Mouse (Mus musculus) left cerebral cortex, adult 8-10 months (tissue): ENCODE results near the gene Cftr. TPM values are rescaled to one million over a fixed set of nuclear protein-coding genes. Genes with fewer than 3 reads are reported as not detected.

Source experiments
- DNase-seq, 2 experiments: peaks; one replicate each; pipeline ENCODE4 v3.0.0; 2022; ENCODE audit warnings: low spot score in 2 of 2
- total RNA-seq, 4 experiments: library from RNA; stranded (reverse); gene quantifications; 2 replicates each; pipeline ENCODE4 v1.2.4; 2022

Gene Cftr
- under 1 TPM; 0.56 to 0.96 (median 0.65) TPM for total RNA-seq

DNA sequence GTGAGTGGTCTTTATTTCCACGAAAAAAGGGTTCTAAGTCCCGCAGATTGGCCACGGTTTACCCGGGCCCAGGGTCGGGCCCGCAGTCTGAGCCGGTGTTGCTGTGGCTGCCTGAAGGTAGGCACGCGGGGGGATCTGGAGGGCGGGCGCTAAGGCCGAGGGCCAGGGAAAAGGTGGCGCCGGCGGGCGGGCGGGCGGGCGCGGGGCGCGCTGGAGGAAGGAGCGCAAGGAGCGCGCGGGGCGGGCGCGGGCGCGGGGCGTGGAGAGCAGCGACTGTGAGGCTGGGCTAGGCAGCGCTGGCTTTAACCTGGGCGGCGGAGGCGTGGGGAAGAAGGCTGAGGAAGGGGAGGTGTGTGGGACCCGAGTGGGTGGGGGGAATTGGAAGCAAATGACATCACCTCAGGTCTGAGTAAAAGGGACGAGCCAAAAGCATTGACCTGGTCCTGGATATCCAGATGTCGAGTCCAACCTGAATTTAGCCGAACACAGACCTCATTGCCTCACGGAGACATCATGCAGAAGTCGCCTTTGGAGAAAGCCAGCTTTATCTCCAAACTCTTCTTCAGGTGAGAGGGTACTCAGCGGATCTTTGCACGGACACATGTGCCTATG lies at the start of gene Cftr:
TSS of gene Cftr (plus strand) at position 377 of the 612 bp plus-strand sequence.
- no peak for DNase-seq

- DNase-seq = no peak
These were observed 43.1 kb upstream of the Cftr start for GRCm38 (mm10) chr6:18127206-18127983.

DNA sequence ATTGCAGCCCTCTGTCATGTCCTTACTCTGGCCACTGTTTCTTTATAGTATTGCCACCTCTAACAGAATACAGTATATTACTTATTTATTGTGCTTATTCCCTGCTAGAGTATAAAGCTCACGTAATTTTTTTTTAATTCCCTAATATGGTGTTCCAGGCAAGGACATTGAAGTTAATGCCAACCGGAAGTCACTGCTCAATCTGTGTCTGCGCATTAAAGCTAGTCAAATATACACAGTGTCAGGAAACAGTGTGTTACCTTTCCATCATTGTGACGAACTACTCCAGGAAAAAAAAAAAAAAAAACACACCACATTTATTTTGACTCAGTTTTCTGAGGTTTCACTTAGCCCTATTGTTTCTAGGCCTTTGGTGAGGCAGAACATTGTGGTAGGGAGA lies 42.4 kb upstream of the Cftr start:
- DNase-seq = no peak

DNA sequence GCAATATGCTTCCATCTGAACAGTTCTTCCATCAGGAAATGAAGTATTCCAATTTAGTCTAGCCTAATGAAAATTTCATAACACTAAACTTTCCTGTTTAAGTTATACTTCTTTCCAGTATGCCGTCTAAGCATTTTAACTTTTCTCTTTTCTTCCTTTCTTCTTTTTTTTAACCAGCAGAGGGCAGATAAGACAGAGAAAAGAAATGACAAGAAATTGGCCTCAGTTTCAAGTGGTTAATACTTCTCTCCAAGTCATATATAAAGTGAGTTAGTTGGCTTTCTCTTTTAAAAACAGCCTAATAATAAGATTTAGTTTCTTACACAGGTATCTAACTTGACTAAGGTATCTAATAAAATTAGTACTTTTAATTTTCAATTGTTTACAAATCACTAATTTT lies 35.2 kb upstream of the Cftr start:
- no peak for DNase-seq

DNA sequence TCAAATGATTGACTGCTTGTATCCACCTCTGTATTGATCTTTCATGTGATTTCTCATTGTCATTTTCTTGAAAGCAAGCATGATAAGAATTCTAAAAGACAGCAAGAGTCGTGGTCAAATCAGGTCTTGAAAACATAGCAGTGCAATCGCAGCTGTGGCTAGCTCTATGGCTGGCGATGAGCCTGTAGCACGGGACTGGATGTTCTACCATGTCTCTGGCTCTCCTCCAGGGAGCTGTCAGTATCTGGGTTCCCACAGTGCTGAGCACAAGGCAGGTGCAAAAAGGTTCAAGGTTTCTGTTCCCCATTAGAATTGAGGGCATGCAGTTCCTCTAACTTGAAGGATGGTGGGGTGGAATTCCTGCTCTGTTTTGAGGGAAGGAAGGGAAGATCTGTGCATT lies 17.5 kb upstream of the Cftr start:
- no peak for DNase-seq

DNA sequence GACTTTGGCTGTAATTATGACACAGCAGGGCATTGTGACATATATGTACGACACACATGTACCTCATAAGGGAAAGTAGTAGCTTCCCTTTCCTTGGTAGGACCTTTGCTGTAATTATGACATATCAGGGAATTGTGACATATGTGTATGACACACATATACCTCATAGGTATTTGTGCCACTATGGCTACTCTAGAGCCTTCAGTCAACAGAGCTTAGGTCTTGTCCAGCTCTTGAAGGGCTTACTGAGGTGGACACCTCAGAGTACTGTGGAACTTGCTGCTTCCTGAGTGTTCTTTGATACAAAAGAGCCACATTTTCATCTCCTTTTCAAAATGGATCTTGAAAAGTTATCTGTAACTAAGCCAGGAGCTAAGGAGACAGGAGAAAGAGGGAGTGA lies 869 bp upstream of the Cftr start:
- no peak for DNase-seq

DNA sequence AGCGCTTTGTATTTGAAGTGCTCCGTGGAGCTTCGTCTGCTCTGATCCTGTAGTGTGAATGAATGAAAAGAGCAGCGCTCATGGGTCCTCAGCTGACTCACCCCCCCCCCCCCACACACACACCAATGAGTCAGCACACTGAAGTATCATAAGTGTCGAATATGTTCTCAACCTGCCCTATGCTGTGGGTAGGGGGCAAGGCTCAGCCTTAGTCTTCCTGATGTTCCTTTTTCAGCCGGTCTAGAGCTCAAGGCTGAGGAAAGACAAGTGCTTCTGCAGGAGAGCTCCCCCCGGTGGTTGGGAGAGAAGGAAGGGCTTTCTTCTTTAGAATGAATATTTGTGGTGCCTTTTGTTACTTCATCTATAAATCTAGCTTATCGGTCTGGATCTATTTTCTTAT lies 1.1 kb downstream of the Cftr start:
- DNase-seq = no peak

GRCm38 (mm10) chr6:18177509-18177908 lies 7.0 kb downstream of the Cftr start:
- no peak for DNase-seq

- no peak for DNase-seq
These were observed 10.2 kb downstream of the Cftr start for GRCm38 (mm10) chr6:18180665-18181064.

DNA sequence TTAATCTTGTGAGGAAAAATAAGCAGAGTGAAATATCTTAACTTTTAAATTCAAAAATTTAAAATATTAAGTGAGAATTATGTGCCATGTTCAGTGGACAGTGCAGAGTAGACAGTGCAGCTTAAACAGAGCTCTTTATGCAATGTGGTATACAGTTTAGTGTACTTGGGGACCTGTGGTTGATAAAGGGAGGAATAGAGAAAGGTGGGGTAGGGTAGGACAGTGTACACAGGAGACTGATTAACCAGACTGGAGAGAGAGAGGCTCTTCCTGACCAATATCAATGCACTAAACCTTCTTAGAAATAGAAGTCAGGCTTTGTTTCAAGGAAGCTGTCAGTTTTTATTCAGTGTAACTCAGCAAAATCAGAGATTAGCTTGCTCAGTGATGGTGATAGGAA lies 12.4 kb downstream of the Cftr start:
- no peak for DNase-seq

GRCm38 (mm10) chr6:18220691-18221090 lies 50.2 kb downstream of the Cftr start:
- no peak for DNase-seq

DNA sequence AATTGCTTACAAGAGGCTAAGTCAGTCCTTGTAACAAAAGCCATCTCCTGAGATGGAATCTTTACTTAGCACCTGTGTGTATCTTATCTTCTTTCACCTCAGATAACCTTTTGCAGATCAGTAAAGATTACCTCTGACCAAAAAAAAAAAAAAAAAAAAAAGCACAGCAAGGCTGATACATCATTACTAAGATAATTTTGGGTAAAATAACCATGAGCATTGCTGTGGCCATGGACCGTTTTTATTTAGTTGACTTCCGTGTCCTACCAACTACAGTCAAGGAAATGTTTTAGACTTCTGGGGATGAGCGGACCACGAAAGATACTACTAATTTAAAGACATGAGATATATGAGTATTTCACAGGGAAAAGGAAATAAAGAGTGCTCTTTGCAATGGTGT lies 52.7 kb downstream of the Cftr start:
- no peak for DNase-seq

DNA sequence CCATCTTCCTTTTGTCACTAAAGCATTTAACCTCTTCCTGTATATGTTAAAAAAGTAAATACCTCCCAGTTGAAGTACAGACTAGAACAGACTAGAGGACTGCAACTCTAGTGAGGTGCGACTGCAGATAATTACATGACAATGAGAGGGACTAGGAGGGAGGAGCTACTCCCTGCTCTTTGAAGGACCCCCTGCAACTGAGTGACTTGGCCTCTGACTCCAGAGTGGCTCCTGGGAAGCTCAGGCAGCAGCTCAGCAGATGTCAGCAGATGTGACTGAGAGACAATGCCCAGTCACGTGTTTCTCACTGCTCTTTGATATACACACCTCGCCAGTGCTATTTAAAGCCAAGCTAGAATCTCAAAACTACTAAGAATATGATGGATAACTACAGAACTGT lies 54.7 kb downstream of the Cftr start:
- DNase-seq = no peak

DNA sequence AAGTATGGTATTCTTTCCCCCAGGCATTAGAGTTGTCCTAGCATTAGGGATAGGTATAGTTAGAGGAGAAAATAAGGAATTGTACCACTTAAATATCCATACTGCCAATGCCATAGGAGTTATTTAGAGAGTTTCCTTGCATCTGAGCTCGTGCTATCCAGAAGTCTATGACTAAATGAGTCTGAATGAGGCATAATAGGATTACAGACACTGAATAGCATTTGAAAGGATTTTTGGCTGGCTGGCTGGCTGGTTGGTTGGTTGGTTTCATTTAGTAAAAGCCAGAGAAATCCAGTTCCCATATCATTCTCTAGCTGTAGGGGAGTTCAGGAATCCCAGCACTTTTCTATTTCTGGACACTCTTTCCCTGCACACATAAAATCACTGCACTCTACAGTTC lies 76.0 kb downstream of the Cftr start:
- no peak for DNase-seq

- DNase-seq = no peak
These were observed 77.5 kb downstream of the Cftr start for GRCm38 (mm10) chr6:18247891-18248463.

DNA sequence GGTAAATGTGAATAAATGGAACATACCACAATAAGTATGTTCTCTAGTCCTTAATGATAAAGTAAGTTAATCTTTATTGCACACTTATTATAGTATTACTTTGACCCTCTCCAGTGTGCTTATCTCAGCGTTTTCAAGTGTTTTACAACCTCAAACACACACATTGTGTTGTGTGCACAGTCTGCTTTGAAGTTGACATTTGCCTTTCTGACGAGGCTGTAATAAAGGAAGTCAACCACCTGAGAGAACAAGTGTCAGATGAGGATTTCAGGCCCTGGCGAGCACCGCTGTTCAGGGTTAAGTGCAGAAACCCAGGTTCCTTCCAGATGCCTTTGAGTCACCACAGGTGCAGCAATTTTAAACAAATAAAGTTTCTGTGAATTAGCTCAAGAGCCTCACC lies 78.0 kb downstream of the Cftr start:
- no peak for DNase-seq

- no peak for DNase-seq
These were observed 84.1 kb downstream of the Cftr start for GRCm38 (mm10) chr6:18254586-18254985.

DNA sequence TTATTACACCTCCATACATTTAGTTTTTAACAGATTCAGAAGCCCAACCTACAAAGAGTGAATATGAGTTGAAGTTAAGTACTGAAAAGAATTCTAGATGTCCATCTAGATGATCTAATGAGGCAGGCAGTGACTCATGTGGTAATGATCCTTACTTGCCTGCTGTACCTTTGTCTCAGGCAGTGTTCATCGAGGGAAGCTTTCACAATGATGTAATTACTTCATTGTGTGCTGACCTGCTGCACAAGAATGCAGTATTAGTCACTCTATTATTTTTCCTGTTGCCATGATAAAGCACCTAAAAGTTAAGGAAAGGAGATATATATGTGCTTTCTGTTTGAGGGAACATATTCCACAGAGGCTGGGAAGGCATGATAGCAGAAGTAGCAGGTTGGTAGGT lies 100.5 kb downstream of the Cftr start:
- no peak for DNase-seq

GRCm38 (mm10) chr6:18300781-18301180 lies 130.3 kb downstream of the Cftr start:
- no peak for DNase-seq

GRCm38 (mm10) chr6:18302105-18302504 lies 131.6 kb downstream of the Cftr start:
- no peak for DNase-seq

DNA sequence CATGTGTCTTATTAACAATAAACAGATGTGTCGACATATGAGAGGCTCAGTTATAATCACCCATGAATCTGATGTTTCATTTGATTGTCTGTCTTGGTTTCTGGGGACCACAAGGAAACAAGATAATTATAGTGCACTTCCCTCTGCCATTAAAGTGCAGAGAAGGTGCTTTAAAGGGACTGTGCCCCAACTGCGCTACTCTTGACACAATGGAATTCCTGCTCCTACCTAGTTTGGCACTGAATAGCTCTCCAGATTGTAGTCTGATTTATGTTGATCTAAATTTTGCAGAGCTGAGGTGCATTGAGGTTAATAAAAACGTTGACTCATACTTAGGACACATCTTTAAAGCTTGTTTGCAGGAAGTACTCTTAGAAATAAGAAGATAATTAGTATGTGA lies 132.7 kb downstream of the Cftr start:
- no peak for DNase-seq

GRCm38 (mm10) chr6:18305130-18305529 lies 134.6 kb downstream of the Cftr start:
- DNase-seq = no peak

- DNase-seq = no peak
These were observed 140.5 kb downstream of the Cftr start for GRCm38 (mm10) chr6:18310983-18311382.
